Mouse (Mus musculus) hindbrain, embryonic 10.5 days (tissue): ENCODE measurements around the gene Map3k5. TPM values are rescaled to one million over a fixed set of nuclear protein-coding genes. Genes with fewer than 3 reads are reported as not detected.

Experiments used
- DNase-seq: peaks from one replicate; pipeline ENCODE4 v3.0.0-alpha.2; 2017; ENCODE audit warnings: low spot score
- H3K27ac ChIP-seq: fragments of 300-500 bp; sonication (generic); 2 replicates; pipeline ENCODE4 v1.5.1; 2016; ENCODE audit warnings: mild to moderate bottlenecking, moderate library complexity
- H3K27me3 ChIP-seq: fragments of 300-500 bp; sonication (generic); 2 replicates; pipeline ENCODE4 v1.6.1; 2016; ENCODE audit warnings: mild to moderate bottlenecking; ENCODE audit not compliant: poor library complexity, insufficient read depth, severe bottlenecking
- H3K36me3 ChIP-seq: fragments of 300-500 bp; sonication (generic); 2 replicates; pipeline ENCODE4 v1.6.1; 2016; ENCODE audit warnings: mild to moderate bottlenecking, moderate library complexity
- H3K4me1 ChIP-seq: fragments of 300-500 bp; sonication (generic); replicated peaks from 2 replicates; pipeline ENCODE4 v1.6.1; 2016; ENCODE audit warnings: mild to moderate bottlenecking
- H3K4me3 ChIP-seq: fragments of 300-500 bp; sonication (generic); 2 replicates; pipeline ENCODE4 v1.5.1; 2016; ENCODE audit warnings: mild to moderate bottlenecking, moderate library complexity
- H3K9me3 ChIP-seq: fragments of 300-500 bp; sonication (generic); 2 replicates; pipeline ENCODE4 v1.6.1; 2016; ENCODE audit warnings: mild to moderate bottlenecking, moderate library complexity
- WGBS: fragments of 180-500 bp; shearing (Covaris S2); methylation state at CpG from one replicate; pipeline ENCODE4 v1.1.7; 2016; 5-methylcytosine and 5-hydroxymethylcytosine counted together
- polyA plus RNA-seq: library from polyadenylated mRNA; unstranded; fragments of >200 nt; fragmentation: Nextera tagmentation; extraction: Ambion mirVana; gene quantifications from 2 replicates; pipeline ENCODE4 v1.2.1, GENCODE M21; 2016

Gene Map3k5
- polyA plus RNA-seq, 1 experiment from 2014 or later, result 0.55 TPM

- H3K36me3 ChIP-seq, result no peaks in the 10 kb centered on the region
- peaks cover 32% of the 10 kb centered on the region for H3K4me1 ChIP-seq
- no peak for DNase-seq
- WGBS, result 75% methylated on average over 4 of the region's 4 CpGs
- no peak overlapping the region for H3K27ac ChIP-seq
- H3K9me3 ChIP-seq, result no peaks in the 10 kb centered on the region
- no peak overlapping the region for H3K4me3 ChIP-seq
- no peaks in the 10 kb centered on the region for H3K27me3 ChIP-seq
Observed at GRCm38 (mm10) chr10:20004786-20005185, 70.5 kb downstream of the Map3k5 start.

- no peaks in the 10 kb centered on the region for H3K36me3 ChIP-seq
- no peaks in the 10 kb centered on the region for H3K9me3 ChIP-seq
- 95% methylated on average over 6 of the region's 6 CpGs for WGBS
- H3K27me3 ChIP-seq, result no peaks in the 10 kb centered on the region
- no peak for DNase-seq
- H3K27ac ChIP-seq, result no peak overlapping the region
- peaks cover 32% of the 10 kb centered on the region for H3K4me1 ChIP-seq
- H3K4me3 ChIP-seq, result no peak overlapping the region
Observed at GRCm38 (mm10) chr10:20005491-20005952, 71.2 kb downstream of the Map3k5 start.

DNA sequence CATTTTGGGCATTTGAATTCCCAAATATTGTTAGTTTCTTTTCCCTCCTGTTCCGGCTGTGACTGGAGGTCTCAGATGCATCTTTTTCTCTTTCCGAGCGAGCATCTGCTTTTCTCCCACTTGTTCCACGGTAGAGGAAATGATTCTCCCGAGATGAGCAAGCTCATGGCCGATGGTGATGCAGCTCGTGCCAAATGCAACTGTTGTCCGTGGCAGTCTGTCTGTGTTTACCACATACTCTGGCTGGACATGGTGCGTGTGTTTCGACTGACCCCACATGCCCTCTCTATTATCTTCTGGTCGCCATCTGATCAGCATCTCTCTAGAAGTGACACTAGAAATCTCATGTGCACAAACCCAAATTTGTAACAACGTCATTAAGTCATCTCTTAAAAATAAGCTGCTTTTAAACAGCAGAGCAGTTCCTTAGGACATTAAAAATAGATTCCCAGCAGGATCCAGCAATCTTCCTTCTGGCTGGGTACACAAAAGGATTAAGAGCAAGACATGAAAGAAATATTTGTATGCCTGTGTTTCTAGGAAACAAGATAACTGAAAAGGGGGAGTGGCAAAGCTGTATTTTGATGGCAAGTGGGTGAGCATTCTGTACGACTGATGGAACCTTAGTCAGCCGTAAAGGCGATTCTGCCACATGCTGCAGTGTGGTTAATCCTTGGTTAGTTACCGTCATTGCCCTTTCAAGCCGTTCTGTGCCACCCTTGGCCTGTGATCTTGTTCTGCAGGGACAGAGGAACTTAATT is 72.2 kb downstream of the Map3k5 start:
- no peaks in the 10 kb centered on the region for H3K9me3 ChIP-seq
- no peak overlapping the region for H3K27ac ChIP-seq
- H3K4me1 ChIP-seq, result peaks cover 24% of the 10 kb centered on the region
- H3K4me3 ChIP-seq, result no peak overlapping the region
- no peaks in the 10 kb centered on the region for H3K27me3 ChIP-seq
- H3K36me3 ChIP-seq, result no peaks in the 10 kb centered on the region
- WGBS, result 63% methylated on average over 17 of the region's 17 CpGs
- no peak for DNase-seq

DNA sequence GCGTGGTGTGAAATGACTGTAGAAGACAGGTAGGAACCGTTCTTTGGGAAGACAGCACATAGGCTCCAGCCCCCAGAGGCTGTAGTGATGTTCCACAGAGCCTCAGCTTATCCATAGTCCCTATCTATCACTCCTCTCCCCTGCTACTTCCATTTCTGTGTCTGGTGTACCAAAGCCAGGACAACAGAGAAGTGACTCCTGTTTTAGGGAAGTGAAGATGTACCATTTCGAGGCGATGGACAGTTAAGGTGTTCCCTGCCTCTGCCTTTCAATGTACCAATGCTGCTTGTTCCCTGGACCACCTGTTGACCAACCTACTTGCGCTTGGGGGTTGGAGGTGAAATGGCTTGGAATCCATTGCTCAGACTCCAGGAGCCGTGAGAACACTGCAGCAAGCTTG is 75.0 kb downstream of the Map3k5 start:
- no peak overlapping the region for H3K27ac ChIP-seq
- H3K4me1 ChIP-seq, result peaks cover 7% of the 10 kb centered on the region
- H3K36me3 ChIP-seq, result no peaks in the 10 kb centered on the region
- H3K4me3 ChIP-seq, result no peak overlapping the region
- H3K27me3 ChIP-seq, result no peaks in the 10 kb centered on the region
- 94% methylated on average over 6 of the region's 6 CpGs for WGBS
- H3K9me3 ChIP-seq, result no peaks in the 10 kb centered on the region
- no peak for DNase-seq

GRCm38 (mm10) chr10:20010018-20010417 is 75.7 kb downstream of the Map3k5 start:
- H3K9me3 ChIP-seq, result no peaks in the 10 kb centered on the region
- DNase-seq, result no peak
- no peak overlapping the region for H3K4me3 ChIP-seq
- no peaks in the 10 kb centered on the region for H3K27me3 ChIP-seq
- H3K36me3 ChIP-seq, result no peaks in the 10 kb centered on the region
- peaks cover 7% of the 10 kb centered on the region for H3K4me1 ChIP-seq
- WGBS, result 97% methylated on average over 3 of the region's 3 CpGs
- H3K27ac ChIP-seq, result no peak overlapping the region

GRCm38 (mm10) chr10:20018406-20018805 is 84.1 kb downstream of the Map3k5 start:
- no peak overlapping the region for H3K4me3 ChIP-seq
- H3K9me3 ChIP-seq, result peaks cover 11% of the 10 kb centered on the region
- H3K27me3 ChIP-seq, result no peaks in the 10 kb centered on the region
- 94% methylated on average over 10 of the region's 10 CpGs for WGBS
- DNase-seq, result no peak
- no peak overlapping the region for H3K27ac ChIP-seq
- peaks cover 13% of the 10 kb centered on the region for H3K4me1 ChIP-seq
- H3K36me3 ChIP-seq, result no peaks in the 10 kb centered on the region

DNA sequence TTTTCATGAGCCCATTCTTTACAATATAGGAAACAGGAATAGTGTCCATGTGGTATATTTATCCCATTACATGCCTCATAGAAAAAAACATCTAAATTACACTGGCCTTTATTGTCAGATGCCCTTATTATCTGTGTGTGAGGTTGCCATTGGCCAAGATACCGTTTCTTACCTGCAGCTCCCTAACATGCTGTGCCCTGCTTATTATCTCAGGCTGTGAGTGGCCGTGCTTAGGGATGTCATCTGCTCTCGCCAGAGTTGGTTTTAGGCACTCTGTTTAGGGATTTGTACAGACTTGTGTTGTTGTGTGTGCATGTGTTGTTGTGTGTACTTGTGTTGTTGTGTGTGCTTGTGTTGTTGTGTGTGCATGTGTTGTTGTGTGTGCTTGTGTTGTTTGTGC is 84.5 kb downstream of the Map3k5 start:
- H3K27ac ChIP-seq, result no peak overlapping the region
- peaks cover 11% of the 10 kb centered on the region for H3K9me3 ChIP-seq
- H3K36me3 ChIP-seq, result no peaks in the 10 kb centered on the region
- 93% methylated on average over 3 of the region's 3 CpGs for WGBS
- no peak for DNase-seq
- no peaks in the 10 kb centered on the region for H3K27me3 ChIP-seq
- peaks cover 15% of the 10 kb centered on the region for H3K4me1 ChIP-seq
- H3K4me3 ChIP-seq, result no peak overlapping the region

DNA sequence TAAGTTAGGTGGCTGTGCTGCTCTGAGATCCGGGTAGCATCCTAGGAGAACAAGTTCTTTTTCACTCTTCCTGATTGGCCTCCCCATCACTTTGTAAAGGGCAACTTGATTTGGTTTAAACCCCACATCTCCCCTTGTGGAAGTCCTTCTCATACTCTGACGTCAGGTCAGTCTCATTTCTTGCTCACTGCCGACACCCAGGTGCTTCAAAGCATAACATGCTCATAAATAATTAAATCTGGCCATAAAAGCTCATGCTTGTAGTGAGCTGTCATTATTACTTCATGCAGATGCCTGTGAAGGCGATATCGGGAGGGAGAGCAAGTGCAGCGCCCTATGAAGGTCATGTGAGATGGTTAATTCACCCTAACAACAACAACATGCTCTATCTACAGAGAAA is 87.0 kb downstream of the Map3k5 start:
- no peak overlapping the region for H3K4me3 ChIP-seq
- no peak overlapping the region for H3K27ac ChIP-seq
- peaks cover 15% of the 10 kb centered on the region for H3K4me1 ChIP-seq
- no peak for DNase-seq
- WGBS, result 92% methylated on average over 6 of the region's 6 CpGs
- no peaks in the 10 kb centered on the region for H3K27me3 ChIP-seq
- H3K36me3 ChIP-seq, result no peaks in the 10 kb centered on the region
- H3K9me3 ChIP-seq, result peaks cover 8% of the 10 kb centered on the region

DNA sequence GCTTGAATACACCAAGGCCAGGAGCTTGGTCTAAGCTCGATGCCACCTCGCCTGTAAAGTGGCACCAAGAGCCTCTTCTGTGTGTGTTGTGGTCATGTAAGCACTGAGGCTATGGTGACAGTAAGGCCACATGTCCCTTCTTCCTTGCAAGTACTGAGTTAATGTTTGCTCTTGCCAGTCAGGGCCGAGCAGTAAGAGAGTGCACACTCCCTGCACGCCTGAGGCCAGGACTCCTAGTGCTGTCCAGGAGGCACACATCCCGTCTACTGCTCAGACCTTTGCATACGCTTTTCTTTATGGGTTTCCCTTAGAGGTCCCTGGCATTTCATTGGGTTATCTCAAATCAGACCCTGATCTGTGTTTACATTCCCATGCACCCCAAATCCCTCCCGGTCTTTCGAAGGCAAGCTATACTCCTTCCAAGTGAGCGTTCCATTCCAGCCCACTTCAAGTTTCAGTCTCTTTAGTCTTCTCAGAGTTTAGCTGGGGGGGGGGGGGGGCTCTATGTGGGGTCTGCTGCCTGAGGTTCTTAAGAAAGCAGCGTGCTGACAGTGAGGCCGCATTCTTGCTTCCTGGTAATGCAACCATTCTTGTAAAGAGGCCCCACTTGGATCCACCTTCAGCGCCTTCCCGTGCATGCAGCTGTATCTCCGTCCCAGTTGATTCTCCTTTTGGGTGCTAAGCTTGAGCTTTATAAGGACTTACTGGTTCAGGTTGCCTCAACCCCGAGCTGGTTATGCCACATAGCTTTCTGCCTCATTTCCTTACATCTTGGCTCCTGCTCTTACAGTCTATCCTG is 87.6 kb downstream of the Map3k5 start:
- no peaks in the 10 kb centered on the region for H3K27me3 ChIP-seq
- no peak overlapping the region for H3K27ac ChIP-seq
- no peaks in the 10 kb centered on the region for H3K36me3 ChIP-seq
- WGBS, result 86% methylated on average over 15 of the region's 15 CpGs
- H3K4me3 ChIP-seq, result no peak overlapping the region
- H3K9me3 ChIP-seq, result peaks cover 8% of the 10 kb centered on the region
- peaks cover 15% of the 10 kb centered on the region for H3K4me1 ChIP-seq
- no peak for DNase-seq

DNA sequence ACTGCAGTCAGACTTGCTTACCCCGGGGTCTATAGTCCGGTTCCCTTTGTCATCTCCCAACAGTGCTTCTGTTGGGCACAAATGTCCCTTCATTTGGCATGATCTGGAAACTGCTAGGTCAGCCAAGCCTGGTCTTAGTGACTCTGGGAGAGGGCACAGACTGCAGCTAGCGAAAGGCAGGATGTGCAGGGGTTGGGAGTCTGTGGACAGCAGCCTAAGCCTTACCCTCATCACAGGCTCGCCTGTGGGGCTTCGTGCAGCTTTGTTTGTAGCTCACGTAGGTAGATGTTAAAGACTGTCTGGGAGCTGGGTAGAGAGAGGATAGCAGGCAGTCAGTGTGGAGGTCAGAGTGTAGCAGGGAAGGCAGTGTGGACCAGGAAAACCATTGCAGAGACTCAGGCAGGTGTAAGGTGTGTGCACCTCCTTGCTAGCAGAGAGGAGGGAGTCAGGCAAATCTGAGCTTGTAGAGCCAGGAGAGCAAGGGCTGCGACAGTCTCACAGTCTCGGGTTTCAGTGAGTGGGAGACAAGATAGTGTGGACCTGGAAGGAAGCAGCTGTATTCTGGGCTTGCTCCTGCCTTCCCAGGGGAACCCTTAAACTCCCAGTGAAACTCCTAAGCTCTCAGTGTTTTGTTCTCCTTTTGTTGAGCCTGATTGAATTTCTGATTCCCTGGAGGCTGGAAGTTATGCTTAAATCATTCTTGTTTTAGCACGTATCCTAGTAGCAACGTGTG is 88.5 kb downstream of the Map3k5 start:
- 63% methylated on average over 10 of the region's 10 CpGs for WGBS
- Histone ChIP-seq H3K36me3 (no peaks in the 10 kb centered on the region), H3K27me3 (no peaks in the 10 kb centered on the region), H3K27ac (no peak overlapping the region), H3K4me3 (no peak overlapping the region), H3K4me1 (peaks cover 15% of the 10 kb centered on the region), H3K9me3 (peaks cover 6% of the 10 kb centered on the region)
- DNase-seq, result no peak

- Histone ChIP-seq H3K9me3 (no peaks in the 10 kb centered on the region), H3K4me3 (no peak overlapping the region), H3K27ac (no peak overlapping the region), H3K36me3 (no peaks in the 10 kb centered on the region), H3K4me1 (peaks cover 15% of the 10 kb centered on the region), H3K27me3 (no peaks in the 10 kb centered on the region)
- WGBS, result 73% methylated on average over 10 of the region's 10 CpGs
- DNase-seq, result no peak
Observed at GRCm38 (mm10) chr10:20023524-20023923, 89.3 kb downstream of the Map3k5 start.

- Histone ChIP-seq H3K9me3 (no peaks in the 10 kb centered on the region), H3K4me3 (no peak overlapping the region), H3K4me1 (peaks cover 15% of the 10 kb centered on the region), H3K27ac (no peak overlapping the region), H3K36me3 (no peaks in the 10 kb centered on the region), H3K27me3 (no peaks in the 10 kb centered on the region)
- 95% methylated on average over 10 of the region's 10 CpGs for WGBS
- no peak for DNase-seq
Observed at GRCm38 (mm10) chr10:20024891-20025290, 90.6 kb downstream of the Map3k5 start.
